Mouse (Mus musculus) adrenal gland, adult 18-20 months (tissue): ENCODE data around the gene Lrrc37a. TPM values are rescaled to one million over a fixed set of nuclear protein-coding genes. Genes with fewer than 3 reads are reported as not detected.

ENCODE experiments used
- total RNA-seq, 2 experiments: library from RNA; stranded (reverse); gene quantifications; 1 replicate in 1 of 2; 2 replicates in 1 of 2; pipeline ENCODE4 v1.2.3; 2021

The Lrrc37a gene
- total RNA-seq, 2 experiments from 2014 or later: not detected

Other genes with a start within 250 kb of the Lrrc37a start
- gene Map3k14, start 237.1 kb downstream of the Lrrc37a start, total RNA-seq: 10 to 100 TPM in 1 of 2 experiments, 1 to 10 TPM in 1; 9.2 to 10.5 TPM
- gene Arhgap27, start 140.9 kb downstream of the Lrrc37a start, total RNA-seq: 10 to 100 TPM; 12.4 to 13.1 TPM
- 10 to 100 TPM; 21.3 to 22.2 TPM for gene Plekhm1, start 91.9 kb downstream of the Lrrc37a start, total RNA-seq
- not detected for gene Gm884, start 116.5 kb upstream of the Lrrc37a start, total RNA-seq
- gene Lyzl6, start 134.3 kb upstream of the Lrrc37a start, total RNA-seq: not detected
- 1 to 10 TPM in 1 of 2 experiments, not detected in 1; 1.1 TPM for gene Rprml, start 145.0 kb upstream of the Lrrc37a start, total RNA-seq
- 10 to 100 TPM; 83.6 to 83.9 TPM for gene Gosr2, start 193.3 kb upstream of the Lrrc37a start, total RNA-seq
- under 1 TPM; 0.13 to 0.32 TPM for gene Wnt9b, start 245.2 kb upstream of the Lrrc37a start, total RNA-seq